Mouse (Mus musculus): ENCODE results near the gene Dcaf8.

The Dcaf8 gene

DNA sequence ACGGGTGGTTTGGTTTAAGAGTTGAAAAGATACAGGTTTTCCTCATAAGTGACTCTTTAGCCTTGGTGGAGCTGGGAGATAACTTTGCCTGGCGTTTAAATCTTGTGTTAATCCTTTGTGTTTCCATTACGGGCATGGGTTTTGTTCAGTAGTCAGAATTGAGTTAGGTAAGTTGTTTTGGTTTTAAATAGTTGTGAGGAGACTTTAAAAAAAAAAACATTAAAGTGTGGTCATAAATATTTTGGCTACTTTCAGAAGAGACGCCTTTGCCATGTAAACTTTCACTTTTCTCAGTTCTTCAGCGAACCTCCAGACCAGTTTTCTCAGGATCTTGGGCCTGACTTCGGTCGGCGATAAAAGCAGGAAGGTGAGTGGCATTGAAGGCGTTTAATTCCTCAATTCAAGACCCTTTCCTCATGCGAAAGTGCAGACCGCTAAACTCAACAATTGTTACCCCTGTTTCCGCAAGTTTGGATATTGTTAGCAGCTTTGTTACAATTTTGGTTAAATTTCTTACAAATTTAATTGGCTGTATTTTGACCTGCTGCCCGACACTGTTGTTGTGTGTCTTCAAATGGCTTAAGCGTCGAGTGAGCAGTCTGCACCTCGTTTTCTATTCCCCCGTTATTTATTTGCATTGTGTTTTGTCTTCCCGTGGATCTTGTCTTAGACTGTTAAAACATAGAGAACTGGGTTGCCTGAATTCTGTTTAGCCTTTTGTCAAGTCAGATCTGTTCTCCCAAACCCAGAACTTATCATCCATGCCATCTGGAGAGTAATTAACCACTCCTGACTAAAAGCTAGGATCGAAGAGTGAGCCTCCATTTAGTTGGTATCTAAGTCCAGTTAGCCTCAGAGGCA is 1.3 kb downstream of the Dcaf8 start:
- DNase-seq: no peak

DNA sequence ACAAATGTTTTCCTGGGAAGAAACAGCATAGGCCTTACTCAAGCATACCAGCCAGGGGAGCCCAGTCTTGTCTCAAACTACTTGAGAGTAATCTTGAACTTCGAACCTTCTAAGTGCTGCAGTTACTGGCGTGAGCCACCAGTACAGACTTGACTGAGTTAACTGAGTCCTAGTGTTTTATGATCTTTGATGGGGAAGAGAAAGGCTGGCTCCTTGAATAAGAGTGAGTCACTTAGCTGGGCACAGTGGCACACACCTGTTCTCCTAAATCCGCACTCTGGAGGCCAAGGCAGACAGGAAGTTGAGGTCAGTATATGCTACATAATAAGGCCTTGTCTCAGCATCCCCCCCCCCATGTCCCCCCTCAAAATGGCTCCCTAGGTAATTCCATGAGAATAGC is 6.7 kb downstream of the Dcaf8 start:
- DNase-seq: no peak

DNA sequence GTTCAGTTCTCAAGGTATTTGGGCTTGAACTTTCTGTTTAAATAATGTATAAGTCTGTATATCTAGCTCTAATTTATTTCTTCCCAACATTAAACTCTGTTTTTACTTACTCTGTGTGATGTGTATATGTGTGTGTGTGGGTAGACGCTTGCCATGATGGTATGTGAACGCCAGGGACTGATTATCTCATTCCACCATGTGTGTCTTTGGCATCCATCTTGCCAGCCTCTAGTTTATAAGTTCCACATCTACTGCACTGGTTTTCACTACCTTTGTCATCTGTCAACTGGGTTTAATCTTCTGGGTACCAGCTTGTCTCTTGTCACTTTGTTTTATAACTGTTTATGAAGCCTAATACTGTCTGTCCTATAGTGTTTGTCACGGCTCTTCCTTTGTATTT is 7.6 kb downstream of the Dcaf8 start:
- DNase-seq: no peak

DNA sequence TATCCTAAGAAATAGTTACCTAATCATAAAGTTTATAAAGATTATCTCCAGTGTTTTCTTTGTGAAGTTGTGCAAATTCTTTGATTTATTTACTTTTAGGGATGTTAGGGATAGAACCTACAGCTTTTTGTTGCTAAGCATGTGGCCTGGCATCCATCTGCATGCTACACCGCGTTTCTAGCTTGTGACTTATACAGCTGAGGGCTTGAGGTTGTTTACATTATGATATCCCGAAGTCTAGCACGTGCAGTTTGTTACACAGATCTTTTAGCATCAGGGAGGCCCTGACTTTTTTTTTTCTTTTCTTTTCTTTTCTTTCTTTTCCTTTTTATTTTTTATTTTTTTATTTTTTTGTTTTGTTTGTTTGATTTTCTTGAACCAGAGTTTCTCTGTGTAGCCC is 12.1 kb downstream of the Dcaf8 start:
- DNase-seq: no peak

DNA sequence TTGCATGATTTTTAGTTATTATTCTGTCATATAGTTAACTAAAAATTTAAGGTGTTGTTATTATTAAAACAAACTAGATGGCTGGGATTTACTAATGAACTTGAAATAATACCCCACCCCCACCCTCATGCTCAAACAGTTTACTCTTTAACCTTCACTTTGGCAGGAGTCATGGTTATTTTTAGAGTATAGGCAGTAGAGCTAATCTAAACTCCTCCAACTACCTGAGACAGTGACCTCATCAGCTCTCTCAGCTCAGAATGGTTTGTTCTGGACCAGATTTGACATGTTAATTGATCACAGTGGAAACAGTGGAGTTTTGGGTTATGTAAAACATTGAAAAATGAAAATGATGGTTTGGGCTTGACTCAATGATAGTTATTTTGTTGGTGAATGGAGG is 12.6 kb downstream of the Dcaf8 start:
- no peak for DNase-seq

DNA sequence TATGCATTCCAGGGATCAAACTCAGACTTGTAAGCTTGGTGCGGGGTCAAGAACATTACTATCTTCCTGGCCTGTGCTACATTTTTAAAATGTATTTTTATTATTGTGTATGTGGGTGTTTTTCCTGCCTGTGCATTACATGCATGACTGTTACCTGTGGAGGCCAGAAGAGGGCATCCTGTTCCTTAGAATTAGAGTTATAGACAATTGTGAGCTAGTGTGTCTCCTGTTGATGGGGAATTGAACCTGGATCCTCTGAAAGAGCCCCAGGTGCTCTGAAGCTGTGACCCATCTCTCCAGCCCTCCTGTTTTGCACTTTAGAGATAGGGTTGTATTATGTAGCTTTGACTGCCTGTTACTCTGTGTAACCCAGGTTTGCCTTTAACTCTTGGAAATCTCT is 14.1 kb downstream of the Dcaf8 start:
- DNase-seq: peak; percentile 45

DNA sequence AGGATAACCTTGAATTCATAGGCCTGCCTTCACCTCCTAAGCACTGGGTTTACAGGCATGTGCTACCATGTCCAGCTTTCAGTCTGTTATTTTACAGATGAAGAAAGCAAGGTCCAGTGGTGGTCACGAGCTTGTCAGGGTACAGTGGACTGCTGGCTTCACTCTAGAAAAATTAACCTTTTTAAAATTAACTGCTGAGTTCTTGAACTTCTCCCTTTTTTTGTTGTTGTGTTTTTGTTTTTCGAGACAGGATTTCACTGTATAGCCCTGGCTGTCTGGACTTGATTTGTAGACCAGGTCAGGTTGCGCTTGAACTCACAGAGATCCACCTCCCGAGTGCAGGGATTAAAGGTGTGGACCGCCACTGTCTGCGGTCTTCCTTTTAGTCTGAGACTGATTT is 15.1 kb downstream of the Dcaf8 start:
- no peak for DNase-seq

DNA sequence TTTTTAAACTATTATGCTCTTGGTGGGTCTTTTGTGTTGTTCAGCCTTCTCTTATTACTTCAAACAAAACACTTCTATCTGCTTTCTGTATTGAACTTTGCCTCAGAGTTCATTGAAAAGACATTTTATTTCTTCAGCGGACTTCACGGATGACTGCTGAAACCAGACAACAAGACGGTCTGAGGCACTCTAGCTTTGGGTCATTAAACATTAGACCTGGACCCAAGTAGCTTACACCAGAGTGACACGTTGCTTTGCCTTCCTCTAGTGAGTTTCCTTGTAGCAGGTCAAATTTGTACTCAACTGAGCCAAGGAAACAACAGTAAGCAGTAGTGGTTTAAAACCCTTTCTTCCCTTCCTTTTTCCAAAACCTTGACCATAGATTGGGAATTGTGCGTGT is 20.0 kb downstream of the Dcaf8 start:
- DNase-seq: no peak

DNA sequence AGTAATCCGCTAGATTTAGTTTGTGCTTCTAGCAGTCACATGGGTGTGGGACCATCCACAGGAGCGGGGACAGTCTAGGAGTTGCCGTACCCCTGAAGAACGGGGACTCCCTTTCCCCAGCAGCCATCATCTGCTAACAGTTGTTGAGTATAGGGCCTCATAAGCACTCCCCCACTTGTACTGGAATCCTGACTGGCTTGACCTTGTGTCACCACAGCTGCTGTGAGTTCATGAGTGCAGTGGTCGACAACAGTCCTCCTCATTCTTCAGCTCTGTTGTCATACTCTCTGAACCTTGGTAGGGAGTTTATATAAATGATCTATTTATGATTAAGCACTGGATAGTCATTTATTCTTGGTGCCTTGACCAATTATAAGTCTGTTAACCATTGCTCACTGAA is 21.9 kb downstream of the Dcaf8 start:
- DNase-seq: no peak

DNA sequence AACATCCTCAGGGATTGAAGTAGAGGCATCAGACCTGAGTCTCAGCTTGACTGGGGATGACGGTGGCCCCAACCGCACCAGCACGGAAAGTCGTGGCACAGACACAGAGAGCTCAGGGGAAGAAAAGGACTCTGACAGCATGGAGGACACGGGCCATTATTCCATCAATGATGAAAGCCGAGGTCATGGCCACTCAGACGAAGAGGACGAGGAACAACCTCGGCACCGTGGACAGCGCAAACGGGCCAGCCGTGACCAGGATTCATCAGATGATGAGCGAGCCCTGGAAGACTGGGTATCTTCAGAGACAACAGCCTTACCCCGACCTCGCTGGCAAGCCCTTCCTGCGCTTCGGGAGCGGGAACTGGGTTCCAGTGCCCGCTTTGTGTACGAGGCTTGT is 24.5 kb downstream of the Dcaf8 start:
- DNase-seq: no peak

DNA sequence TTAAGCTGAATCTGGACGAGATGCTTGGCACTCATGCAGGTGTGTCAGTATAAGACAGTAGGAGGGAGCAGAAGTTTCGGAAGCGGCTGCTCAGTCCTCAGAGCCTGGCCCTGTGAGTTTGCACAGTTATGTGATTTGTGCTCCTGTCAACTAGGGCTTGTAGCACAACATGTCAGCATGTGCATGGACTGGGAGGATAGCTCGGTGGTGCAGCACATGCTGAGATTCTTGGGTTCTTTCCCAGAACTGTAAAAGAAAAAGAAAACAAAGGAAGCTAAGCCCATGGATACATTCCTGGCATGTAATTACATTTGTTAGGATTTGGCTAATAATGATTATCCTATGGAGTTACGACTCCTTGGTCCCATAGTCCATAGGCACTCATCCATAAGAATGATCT is 25.3 kb downstream of the Dcaf8 start:
- no peak for DNase-seq

DNA sequence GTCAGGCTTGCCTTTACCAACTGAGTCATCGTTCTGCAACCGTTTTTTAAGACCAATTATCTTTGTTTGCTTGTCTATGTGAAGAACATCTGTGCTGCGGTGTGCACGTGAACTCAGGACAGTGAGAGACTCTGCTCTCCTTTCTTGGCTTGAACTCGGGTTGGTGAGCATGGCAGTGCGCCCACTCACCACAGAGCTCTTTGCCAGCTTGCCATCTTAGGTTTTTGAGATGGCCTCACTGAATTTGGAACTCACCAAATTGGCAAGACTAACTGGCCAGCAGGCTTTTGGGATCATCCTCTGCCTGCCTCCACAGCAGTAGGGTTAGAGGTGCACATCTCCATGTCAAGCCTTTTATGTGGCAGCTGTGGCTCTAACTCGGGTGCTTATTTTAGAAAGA is 29.9 kb downstream of the Dcaf8 start:
- no peak for DNase-seq

DNA sequence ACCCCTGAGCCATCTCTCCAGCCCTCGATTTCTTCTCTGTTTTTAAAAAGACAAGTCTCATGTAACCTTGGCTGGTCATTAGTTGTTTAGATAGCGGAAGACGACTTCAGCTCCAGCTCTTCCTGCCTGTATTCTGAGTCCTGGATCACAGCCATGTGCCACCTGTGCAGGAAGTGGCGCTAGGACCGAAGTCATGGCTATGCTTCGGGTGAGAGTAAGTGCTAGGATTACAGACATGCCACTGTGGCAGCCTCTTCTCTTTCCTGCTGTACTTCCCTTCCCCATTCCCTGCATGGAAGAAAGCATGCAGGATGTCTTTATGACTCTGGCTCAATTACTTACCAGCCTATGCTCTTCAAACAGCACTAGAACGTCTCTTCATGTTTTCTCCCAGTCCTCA is 31.2 kb downstream of the Dcaf8 start:
- no peak for DNase-seq

DNA sequence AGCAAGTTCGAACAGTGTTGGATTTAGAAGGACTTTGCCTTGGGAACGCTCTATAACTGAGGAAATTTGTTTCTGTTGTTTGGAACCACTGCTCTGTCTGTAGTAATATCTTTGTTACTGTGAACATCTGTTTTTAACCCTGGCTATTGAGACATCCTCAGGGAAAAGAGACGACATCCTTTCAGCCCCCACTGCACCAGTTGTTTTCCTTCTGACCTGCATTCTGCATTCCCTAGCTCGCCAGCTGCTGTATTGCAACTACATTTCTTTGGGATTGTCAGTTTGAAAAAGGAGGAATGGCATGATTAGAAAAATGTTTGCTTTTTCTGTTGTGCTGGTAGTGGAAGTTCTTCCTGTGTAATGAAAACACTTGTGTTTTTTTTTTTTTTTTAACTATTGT is 33.0 kb downstream of the Dcaf8 start:
- DNase-seq: no peak

DNA sequence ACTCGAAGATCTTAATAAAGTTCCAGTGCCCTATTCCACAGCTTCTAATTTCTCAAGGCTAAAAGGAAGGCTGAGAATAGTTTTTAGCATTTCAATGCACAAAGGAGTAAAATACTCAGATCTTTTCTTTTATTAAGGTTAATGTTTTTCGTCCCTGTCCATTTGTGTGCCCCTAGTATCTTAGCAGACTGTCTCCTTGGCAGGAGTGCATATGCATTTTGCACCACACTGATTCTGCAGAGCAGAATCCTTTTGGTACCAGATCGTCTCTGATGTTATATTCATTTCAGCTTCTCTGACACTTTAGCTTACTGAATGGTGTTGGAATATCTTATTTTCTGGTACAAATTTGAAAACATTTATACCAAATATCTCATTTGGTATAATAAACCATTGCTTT is 33.9 kb downstream of the Dcaf8 start:
- no peak for DNase-seq

DNA sequence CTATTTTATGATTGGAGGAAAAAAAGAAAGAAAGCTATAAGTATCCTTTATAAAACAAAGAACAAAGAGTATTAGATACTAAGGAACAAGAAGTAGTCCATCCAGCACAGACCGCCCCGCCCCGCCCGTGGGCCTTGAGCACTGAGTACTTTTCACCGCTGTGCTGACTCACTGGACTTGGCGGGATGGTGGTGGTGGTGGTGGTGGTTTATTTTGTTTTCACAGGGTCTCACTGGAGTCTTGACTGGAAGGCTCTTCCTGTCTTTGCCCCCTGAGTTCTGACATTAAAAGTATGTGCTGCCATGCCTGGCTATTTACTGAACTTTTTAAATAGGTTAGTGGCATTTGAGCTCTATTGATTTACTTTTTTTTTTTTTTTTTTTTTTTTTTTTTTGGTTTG is 35.2 kb downstream of the Dcaf8 start:
- no peak for DNase-seq

DNA sequence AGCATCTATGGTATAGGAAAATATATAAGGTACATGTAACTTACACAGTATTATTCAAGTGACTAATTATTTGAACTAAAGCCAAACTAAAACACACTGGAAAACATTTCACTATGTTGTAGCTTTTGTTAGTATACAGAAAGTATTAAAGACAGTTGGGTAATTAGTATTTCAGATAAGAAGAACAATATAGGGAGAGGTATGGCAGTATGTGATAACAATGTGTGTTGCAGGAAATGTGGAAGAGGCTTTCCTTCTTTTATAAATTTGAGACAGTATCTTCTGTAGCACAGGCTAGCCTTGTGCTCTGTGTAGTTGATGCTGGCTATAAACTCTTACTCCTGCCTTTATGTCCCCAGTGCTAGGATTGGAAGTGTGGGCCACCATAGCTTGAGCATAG is 36.0 kb downstream of the Dcaf8 start:
- no peak for DNase-seq

DNA sequence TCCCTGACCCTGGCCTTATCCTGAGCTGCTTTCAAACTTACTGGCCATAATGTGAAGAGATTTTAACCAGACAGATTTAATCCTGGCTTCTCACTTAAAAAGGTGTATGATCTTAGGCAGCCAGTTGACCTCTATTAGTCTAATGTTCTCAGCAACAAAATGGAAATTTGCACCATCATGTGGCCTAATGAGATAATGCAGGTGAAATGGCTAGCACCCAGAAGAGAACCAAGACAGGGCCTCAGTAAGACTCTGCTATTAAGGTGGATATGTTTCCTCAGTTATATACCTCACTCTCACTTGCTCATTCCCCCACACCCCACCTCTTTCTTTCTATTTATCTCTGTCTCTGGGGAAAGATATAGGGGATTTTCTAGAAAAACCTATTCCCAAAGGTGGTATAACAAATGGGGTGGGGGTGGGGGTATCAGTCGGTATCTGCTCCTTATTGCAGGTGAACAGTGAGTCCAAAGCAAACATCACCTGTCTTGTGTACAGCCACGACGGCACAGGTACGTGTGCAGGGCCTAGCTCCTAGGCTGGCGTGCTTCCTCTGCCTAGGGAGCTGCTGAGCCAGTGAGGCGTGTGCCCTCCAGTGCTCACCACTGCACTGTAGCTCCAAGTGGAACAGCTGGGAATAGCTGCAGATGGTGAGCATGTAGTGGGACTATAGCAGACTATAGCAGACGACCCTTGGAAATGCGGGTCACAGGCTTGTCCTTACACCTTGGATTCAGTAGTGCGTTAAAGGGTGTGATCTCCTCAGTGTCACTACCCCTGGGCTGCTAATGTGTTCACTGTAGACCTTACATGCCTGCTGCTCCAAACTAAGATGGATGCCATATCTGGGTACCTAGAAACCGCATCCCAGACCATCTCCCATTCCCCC is 38.8 kb downstream of the Dcaf8 start:
- no peak for DNase-seq

DNA sequence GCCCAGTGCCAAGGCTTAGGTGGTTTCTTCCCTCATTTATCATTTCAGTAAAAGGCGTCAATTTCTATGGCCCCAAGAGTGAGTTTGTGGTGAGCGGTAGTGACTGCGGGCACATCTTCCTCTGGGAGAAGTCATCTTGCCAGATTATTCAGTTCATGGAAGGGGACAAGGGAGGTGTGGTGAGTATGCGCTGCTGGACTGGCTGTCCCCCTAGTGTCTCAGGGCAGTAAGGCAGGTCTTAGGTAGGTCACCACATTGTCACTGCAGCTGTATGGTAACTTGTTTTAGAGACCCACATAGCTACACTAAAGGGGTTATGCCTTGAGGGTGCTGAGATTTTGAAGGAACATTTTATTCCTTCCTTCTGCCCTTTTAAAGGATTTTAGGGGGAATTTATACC is 41.0 kb downstream of the Dcaf8 start:
- no peak for DNase-seq

DNA sequence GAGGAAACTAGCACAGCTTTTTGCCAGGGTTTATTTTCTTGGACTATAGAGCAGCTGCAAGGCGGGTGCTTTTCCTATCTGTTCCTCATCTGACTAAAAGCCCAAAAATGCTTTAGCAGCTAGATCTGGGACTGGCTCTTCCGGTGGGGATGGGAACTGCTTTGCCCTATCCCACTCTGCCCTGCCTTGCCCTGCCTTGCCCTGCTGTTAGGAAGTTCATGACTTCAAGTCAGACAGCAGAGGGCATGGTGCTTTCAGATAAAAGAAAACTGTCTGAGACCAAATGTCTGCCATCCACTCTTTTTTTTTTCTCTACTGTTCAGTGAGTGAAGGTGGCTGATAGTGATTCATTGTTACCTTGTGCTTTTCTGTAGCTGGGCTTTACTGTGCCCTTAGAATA is 43.7 kb downstream of the Dcaf8 start:
- no peak for DNase-seq

DNA sequence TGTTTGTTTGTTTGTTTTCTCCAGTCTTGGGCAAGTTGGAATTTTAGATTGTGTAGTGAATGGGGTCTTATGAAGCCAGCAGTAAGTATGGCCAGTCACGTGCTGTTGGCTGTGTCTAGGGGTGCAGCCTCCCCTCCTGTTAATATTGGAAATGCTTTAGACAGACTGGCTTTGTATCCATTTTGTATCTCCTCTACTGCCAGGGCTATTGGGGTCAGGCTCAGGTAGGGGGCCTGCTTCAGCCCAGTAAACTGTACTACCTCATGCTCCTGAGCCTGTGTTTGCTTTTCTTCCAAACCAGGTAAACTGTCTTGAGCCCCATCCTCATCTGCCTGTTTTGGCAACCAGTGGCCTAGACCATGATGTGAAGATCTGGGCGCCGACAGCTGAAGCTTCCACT is 44.3 kb downstream of the Dcaf8 start:
- DNase-seq: no peak

DNA sequence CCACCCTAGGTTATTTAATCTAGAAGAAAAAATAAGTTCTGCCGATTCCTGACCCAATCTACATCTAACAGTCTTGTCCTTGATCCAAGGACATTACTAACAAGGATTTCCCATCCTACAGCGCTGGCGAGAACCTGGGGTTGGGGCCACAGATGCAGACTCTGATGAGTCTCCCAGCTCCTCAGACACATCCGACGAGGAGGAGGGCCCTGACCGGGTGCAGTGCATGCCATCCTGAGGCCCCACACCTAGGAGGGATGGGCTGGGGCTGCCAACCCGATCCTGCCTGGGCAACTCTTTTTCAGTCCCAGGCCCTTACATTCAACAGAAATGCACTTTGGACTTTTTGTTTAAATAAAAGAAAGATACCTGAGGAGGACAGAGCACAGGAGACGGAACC is 46.6 kb downstream of the Dcaf8 start:
- DNase-seq: no peak

DNA sequence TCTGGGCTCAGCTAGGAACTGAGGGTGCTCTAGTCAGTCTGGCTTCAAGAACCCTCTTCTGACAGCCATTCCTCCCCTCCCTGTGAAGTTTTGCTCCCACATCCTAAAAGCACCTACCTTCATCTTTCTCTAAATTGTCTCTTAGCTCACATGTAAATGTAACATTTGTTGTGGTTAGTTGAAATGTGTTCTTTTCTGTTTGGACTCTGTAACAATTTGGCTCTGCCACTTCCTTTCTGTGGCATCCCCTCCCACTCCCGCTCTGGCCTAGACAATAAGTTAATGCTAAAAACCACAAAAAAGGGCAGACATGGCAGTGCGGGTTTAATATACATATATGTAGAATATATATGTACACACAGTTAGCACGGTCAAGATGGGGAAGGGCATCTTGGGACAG is 49.3 kb downstream of the Dcaf8 start:
- DNase-seq: no peak

DNA sequence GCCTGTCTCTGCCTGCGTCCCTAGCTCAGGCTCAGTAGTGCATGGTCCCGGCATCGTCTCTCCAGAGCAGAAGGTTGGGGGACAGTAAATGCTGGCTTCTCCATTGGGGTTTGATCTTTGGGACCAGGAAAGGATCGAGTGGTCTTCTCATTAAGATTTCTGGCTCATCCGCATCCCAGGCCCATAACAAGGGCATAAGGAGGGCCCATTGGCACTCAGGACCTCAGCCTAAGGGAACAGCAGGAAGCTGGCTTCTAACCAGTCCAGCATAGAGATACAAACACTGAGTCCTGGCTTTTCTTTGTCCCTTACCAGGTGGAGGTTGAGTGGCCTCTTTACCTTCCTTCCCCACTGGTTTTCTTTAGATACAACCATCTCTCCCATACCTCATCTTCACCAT is 50.0 kb downstream of the Dcaf8 start:
- DNase-seq: peak; percentile 77

Data from cerebellum, adult 11-12 months (tissue).